Mouse (Mus musculus): Measurements from ENCODE around the gene Copz1.

The Copz1 gene

DNA sequence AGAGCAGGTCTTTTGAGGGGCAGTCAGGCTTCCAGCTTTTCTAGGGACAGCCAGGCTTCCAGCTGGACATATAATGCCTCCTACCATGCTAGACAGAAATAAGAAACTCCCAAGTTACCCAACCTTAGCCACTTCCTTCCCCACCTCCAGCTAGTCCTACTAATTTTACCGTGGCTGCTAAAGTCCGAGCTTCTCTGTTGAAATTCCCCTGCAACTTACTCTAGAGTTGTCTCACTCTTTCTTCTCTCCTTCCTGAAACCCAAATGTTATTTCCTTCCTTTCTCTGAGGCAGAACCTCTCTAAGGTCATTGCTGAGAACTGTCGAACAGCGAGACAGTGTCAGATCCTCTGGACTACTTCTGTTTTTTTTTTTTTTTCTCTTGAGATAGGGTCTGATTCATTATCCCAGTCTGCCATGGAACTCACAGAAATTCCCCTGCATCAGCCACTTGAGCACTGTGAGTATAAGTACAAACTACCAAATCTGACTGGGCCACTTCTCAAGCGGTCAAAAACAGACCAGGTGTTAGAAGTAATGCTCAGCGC is 37.9 kb downstream of the Copz1 start, which contains the start of gene Gpr84:
Gpr84 (minus strand) TSS at position 248 of the 546 bp plus-strand sequence.
- DNase-seq (ENCODE audit: low spot score), result no peak

DNA sequence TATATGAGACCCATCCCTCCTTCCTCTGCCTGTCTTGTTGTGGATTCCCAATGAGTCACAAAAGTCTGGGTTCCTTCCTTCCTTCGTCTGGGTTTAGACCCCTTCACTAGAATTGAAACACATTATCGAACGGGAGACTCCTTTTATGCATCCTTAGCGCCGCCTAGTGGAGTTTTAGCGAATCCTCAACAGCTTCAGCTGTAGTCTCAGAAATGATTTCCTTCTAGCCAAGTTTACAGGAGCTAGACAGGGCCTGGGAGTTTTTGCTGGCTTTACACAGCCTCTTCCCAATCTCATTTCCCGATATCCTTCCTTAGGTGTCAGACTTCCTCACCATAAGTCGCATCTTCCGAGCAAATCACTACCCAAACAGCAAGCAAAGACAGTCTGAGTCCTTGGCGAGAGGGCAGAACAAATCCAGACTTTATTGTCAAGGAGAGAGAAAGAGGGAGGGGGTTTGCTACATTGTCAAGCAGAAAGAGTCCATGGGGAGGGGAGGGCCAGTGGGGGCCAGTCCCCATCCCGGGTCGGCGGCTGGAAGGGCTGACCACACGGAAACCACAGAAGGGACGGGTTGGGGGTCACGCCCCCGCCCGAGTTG is 41.1 kb downstream of the Copz1 start:
- no peak for DNase-seq (ENCODE audit: low spot score)

DNA sequence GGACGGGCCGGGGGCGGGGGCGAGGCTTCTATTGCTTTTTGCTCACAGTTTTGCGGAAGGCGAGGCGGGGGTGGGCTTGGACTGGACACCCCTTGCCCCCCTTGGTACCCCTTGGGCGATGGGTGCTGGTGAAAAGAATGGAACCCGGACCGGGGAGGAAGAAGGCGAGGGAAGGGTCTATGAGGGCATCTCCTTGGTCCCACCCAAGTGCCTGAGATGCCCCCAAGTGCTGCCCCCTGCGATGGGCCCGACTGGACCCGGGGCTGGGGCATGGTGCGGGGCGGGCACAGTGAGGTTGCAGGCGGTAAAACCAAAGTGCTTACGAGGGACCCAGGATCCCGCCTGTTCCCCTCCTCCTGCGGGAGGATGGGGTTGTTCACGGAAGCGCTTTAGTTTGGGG is 41.7 kb downstream of the Copz1 start:
- no peak for DNase-seq (ENCODE audit: low spot score)

DNA sequence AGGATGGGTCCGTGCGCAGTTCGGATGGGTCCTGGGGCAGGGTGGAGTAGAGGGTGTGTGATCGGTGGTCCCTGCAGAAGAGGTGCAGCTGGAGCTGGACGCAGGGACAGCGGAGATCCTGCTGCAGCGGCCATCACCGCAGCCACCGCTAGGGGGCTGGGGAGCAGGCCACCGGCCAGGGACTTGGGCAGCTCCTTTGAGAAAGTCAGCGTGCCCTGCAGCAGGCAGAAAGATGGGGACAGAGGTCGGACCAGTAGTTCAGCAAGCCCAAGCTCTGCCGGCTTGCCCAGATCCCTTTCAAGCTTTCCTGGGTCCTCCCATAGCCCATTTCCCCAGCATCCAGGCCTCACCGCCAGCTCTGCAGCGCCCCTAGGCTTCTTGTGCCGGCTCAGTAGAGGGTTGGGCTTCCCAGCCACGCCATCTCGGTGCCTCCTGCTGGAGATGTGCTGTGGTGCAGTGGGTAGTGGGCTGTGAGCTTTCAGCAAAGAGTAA is 42.5 kb downstream of the Copz1 start:
- DNase-seq (ENCODE audit: low spot score), result peak; percentile 81

DNA sequence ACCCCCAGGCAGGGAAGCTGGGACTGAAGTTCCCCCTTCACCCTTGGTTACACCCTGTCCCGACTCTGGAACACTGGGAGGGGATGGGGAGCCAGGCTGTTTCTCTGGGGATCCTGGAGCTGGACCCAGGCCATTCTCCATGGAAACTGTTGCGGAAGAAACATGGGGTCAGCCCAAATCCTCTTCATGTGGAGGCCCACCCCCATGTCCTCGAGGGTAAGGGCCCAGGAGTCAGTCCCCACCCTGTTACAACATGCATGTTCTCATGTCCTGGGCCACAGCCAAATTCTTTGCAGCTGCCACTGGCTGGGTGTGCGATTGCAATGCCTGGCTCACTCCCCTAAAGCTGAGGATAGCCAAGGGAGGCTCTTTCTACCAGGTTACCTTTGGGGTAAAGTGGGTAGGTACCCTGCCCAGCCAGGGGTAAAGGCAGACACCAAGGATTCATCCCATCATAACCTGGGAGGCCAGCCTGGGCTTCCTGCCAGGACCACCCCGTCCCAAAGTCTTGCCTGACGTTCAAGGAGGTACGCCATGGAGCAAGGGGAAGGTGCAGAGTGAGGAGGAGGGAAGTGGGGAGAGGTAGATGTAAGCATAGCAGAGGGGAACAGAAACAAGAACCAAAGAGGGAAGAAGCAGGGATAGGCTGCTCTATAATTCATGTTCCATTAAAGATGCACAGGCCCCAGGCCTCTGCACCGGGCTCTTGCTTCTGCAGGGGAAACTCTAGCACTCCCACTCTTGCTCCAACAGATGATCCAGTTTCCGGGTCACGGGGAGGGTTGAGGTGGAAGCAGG is 43.7 kb downstream of the Copz1 start:
- peak; percentile 33 for DNase-seq (ENCODE audit: low spot score)

DNA sequence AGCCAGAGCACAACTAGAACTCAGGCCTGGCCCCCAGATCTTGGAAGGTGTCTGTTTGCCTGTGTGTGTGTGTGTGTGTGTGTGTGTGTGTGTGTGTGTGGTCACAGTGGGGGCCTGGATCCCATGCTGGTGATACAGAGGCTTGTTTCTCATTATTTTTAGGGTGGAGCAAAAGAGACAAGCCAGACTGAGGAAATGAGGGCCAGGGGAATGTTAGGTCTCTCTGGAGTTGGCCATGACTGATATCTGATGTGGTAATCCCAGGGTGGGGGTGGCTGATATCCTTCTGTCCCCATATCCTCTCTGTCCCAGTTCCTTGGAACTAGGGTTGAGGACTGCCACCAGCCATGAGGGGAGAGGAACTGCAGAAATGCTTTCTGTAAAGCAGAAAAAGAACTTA is 44.6 kb downstream of the Copz1 start:
- no peak for DNase-seq (ENCODE audit: low spot score)

DNA sequence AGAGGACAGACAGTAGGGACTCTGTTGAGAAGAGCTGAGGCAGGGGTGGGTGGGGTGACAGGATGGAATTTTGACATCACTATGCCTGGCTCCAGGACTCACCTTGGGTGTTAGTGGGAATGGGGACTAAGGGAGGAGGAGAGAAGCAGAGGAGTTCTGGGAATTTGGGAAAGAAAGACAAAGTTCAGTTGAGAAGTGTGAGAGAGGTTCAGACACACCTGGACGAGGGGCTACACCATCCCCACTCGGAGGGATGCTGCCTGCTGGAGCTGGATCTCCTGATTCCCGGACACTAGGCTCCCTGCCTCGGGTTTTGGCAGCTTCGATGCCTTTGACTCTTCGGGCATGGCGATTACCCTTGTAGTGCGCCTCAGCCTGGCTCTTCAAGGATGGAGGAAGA is 45.2 kb downstream of the Copz1 start:
- DNase-seq (ENCODE audit: low spot score), result no peak

DNA sequence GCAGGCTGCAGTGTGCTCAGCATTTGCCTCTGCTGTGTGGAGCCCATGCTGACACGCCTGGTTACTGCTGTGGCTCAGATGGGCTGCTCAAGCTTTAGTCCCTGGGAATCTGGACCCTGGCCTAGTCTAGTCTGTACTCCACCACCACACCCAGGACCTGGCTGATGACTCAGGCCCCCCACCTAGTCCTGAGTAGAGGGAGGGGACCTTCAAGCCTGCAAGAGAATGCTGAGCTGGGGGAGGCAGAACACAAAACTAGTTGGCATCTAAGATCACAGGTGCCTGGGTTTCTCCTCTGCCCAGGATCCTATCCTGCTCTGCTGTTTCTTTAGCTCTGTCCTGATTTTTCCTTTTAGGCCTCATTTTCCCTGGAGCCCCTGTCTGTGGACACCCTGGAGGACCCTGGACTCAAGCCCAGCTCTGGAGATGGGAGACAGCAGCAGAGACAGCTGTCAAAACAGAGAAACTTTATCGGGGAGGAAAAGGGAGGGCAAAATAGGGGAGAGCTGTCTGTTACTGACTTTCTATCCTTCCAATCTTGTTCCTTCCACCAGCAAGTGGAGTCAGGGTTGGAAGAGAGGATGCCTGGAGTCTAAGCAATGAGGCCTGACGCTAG is 45.8 kb downstream of the Copz1 start:
- no peak for DNase-seq (ENCODE audit: low spot score)

DNA sequence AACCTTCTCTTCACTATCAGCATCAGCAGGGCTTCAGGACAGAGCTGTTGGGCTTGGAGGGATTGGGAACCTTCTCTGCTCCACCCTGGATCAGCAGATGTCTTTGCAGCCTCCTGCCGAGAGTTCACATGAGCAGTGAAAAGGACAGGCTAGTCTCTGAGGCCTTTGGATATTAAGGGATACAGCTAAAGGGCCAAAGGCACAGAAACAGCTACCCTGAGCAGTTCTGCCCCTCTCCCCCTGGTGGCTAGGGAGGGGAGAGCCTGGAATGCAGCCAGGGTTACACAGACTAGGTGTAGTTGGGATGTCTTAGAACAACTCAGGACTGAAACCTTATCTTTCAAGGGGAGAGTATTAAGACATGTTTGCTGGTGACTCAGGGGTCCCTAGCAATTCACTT is 48.6 kb downstream of the Copz1 start:
- DNase-seq (ENCODE audit: low spot score), result no peak

DNA sequence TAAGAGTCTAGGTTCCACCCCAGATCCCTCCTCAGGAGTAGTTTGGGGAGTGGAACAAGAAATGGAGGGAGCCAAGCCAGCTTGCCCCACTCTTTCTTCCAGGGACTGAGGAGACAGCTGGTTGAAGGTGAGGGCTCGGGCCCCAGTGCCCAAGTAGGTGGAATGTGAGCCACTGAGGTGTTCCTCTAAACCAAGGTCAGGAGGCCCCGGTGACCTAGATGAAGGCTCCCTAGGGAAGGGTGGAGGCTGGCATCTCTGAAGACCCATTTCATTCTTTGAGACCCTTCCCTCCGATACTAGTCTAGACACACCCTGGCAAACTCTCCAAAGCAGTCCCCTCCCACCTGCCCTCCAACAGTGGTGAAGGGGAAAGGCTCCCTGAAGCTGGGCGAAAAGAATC is 49.9 kb downstream of the Copz1 start:
- no peak for DNase-seq (ENCODE audit: low spot score)

DNA sequence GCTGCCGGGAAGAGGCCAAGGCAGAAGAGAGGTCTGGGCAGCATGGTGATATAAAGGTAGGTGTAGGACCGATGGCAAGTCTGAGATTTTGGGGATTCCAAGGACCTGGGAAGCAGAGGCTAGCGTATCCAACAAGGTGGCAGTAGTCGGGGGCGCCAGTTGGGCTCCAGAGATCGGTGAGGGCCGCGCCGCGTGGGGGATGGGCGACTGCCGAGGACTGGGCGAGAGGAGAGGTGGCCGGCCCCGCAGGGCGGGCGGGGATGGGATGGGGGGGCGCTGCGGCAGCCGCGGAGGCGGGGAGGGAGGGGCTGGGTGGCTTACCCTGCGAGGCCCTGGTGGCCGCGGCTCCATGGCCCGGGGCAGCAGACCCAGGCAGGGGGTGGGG is 50.5 kb downstream of the Copz1 start:
- DNase-seq (ENCODE audit: low spot score), result no peak

DNA sequence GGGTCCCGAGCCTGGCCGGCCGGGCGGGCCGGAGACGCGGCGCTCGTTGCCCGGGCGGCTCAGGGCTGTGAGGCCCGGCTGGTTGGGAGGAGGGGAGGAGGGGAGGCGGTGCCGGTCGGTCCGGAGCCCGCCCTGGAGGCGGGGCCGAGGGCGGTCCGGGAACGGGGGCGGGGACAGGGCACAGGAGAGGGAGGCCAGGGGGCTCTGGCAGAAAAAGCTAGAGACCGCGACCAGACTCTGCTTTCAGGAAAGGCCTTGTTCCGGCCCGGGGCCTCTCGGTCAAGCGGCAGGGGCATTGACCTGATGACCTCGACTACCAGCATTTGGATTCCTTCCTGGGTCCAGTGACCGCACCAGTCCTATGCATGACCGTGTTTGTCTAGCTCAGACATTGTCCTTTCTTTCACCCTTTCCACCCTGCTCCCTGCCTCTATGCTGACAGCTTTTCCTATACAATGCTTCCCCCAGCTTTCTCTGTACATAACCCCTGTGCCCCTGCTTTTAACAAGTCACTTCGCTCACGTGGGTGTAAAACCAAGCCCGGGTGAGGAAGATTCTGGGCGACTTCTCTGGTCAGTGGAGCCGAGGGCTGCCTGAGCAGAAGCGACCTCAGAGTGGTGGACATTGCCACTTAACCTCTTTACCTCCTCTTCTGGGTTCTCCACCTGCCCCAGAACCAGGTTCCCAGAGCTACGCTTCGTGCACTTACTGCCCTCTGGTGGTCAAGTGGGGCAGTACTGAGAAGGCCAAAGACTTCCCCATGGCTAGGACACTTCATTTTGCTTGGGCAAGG is 51.1 kb downstream of the Copz1 start:
- DNase-seq (ENCODE audit: low spot score), result peak; percentile 89

DNA sequence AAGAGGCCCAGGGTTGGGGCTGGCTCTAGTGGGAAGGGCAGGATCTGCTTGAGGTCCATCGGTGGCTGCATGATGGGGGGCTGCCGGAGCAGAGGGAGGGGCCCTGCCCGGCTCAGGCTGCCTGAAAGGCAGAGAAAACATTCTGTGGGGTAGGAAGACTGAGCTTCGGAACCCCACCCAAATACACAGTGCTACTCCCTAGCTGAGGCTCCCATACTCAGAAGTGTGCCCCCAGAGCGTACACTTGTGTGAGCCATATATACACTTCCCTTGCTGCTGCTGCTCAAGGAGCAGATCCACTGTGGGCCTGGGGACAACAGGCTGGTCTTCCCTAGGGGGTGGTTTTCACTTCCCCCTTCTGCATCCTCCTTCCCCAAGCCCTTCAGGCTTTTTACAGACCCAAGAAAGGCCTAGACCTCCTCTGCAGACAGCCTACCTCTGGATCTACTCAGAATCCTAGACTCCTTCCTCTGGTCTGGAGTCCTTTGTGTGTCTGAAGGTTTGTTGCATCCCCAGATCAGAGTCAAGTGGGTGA is 60.6 kb downstream of the Copz1 start:
- DNase-seq (ENCODE audit: low spot score), result no peak

DNA sequence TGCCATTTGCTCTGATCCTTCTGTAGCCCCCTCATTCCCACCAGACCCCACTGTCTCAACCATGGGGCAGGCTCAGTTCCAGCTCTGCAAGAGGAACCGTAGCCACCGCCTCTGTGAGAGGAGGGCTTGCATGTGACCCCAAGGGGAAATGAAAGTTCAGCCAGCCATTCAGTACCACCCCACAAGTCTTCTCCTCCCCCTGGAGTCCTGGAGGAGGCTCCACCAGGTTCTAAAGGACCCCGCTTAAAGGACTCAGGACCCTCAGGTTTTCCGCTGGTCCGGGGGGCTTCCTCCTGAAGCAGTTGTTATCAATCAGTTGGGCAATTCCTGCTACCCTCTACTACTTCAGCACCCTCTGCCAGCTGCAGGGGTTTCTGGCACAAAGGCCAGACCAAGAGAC is 61.2 kb downstream of the Copz1 start:
- no peak for DNase-seq (ENCODE audit: low spot score)

DNA sequence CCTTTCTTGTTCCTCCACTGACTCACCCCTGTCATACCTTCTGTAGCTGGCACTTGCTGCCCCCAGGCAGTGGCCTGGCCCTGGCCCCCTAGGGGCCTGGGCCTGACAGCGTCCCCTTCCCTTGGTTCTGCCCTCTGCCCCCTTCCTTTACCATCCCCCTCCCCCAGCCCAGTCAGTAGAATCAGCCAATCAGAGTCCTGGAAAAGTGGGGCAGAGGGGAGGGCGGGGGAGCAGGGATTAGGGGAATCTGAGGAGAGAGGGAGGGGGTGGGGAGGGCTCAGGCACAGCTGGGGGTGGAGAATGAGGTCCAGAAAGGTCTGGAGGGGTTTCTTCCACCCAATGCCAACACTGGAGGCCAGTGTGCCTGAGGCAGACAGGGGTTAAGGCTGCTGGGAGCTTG is 61.7 kb downstream of the Copz1 start:
- no peak for DNase-seq (ENCODE audit: low spot score)

DNA sequence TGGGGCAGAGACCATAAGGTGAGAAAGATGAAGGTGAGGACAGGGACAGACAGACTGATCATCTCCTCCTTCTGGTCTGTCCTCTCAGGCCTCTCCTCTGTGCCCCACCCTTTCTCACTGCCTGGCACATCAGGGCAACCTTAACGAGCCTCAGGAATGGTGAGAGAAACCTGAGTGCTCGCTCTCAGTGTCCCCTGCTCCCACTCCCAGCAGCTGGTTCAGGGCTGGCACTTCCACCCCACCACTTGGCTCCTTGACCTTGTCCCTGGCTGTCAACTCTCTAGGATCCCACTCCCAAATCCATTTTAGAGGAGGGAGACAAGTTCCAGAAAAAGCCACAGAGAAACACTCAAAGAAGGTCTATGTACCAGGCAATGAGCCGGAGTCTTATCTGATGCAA is 62.5 kb downstream of the Copz1 start:
- no peak for DNase-seq (ENCODE audit: low spot score)

DNA sequence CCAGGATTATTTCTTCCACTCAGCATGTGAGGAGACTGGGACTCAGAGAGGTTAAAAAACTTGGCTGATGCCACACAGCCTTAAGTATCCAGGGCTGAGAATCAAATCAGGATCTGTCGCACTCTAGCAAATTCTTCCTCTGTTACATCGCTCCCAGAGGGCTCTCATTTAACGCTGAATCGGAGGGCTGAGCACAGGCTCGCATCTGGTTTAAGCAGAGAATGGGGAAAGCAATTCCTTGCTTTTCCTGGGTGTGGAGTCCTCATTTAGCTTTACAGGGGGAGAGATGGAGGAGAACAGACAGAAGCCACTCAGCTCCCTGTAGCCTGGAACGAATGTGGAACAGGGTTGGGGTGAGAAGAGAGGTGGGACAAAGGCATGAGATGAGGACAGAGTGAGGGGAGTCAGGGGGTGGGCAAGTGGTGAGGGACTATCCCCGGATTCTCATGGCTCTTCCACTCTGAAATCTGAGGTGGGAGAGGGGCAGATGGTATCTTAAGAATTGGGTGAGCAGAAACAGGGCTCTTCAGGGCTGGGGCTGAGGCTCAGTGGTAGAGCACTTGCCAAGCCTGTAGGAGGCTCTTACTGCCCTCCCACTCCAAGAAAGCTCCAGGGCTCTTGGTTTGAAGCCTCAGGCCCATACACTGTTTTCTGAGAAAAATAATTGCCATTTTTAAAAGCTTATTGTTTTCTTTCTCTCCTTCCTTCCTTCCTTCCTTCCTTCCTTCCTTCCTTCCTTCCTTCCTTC is 63.1 kb downstream of the Copz1 start:
- no peak for DNase-seq (ENCODE audit: low spot score)

DNA sequence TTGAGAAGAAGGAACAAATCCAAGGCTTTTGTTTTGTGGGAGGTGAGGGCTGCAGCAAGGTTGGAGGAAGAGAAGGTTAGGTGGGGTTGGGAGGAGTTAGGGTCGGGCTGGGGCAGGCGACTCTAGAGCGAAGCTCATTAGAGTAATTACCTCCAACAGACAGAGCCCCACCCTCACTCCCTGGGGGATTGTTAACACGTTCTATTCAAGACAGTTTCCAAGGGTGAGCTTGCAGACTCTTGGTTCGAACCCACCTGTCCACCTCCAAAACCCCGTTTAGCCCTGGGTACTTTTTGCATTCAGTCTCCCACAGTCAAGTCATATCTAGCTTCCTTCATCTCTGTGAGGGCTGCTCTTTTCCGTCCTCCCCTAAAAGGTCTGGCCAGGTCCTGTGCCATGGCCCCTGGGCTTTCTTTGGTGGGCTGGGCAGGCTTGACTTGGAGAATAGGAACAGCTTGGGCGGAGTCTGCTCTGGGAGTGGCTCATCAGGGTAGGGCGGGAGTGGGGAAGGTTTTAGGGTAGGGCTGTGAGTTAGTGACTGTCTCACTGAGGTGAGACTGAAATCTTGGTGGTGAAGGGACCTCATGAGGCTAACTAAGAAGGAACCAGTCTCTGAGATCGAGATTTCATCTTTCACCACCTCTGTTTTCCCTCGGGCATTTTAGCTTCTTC is 64.6 kb downstream of the Copz1 start:
- no peak for DNase-seq (ENCODE audit: low spot score)

DNA sequence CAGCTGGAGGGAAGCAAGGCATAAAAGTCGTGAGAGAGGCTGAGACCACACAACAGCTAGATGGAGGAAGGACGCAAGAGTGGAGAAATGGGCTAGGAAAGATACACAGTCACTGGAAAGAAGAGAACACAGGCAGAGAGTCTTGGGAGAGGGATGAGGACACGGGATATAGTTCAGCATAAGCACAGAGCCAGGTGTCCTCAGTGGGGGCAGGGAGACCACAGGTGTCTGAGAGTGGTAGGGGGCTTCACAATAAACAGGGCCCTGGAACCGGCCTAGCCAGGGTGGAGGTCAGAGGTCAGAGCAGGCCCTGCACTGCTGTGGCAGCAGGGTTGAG is 66.3 kb downstream of the Copz1 start:
- DNase-seq (ENCODE audit: low spot score), result no peak

DNA sequence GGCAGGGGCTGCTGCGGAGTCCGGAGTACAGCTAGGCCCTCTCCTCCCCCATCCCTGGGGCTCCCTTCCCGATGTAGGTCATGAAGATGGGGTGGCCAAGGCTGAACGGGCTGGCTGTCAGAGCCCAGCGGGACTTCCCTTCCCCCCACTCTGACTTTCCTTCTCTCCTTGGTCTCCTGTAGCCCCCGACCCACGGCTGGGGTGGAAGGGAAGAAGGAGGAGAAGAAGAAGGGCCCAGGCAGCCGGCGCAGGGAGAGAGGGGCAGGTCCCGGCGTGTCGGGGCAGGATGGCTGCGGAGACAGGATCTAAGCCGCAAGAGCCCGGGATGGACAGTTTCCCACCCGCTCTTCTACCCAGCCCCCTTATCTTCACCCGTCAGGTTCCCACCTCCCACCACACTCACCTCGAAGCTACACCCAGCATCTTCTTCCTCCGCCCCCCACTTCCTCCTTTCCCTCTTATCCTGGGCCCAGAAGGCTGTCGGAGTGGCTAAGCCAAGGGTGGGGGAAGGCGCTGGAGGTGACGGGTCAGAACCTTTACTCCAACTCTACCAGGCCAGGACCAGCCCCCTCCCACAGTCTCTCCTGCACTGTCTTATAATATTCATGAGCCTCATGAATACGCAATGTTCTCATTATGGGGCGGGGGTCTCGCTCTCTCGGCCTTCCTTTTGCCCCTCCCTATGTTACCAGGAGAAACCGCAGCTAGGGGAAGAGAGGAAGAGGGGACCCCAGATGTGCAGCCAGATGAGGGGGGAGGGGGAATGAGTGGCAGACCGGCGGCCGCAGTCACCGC is 66.8 kb downstream of the Copz1 start:
- no peak for DNase-seq (ENCODE audit: low spot score)

Measured in ovary, postnatal 36 days (tissue).